Mouse (Mus musculus): ENCODE results near the gene Gm49339. TPM values are rescaled to one million over a fixed set of nuclear protein-coding genes. Genes with fewer than 3 reads are reported as not detected.
"Not testable (repeated sequence)": the region's sequence is repeated elsewhere in the genome, so short reads cannot be mapped to it uniquely, and the experiment has no call there.

The Gm49339 gene
- 0.91 TPM in 1 of 2 replicates, not detected in the other for polyA plus RNA-seq (2015; fragmentation: Nextera tagmentation; extraction: Ambion mirVana)

- not testable (repeated sequence) for H3K27ac ChIP-seq; H3K4me3 ChIP-seq (replicated peaks; ENCODE audit: low read depth, low read length); ATAC-seq (replicated peaks; ENCODE audit: low FRiP score, low read depth); H3K4me1 ChIP-seq (replicated peaks; ENCODE audit: insufficient read depth, low read length); H3K36me3 ChIP-seq (ENCODE audit: insufficient read depth, low read length); H3K27me3 ChIP-seq (ENCODE audit: insufficient read depth, low read length); H3K4me2 ChIP-seq (ENCODE audit: low read length); H3K9ac ChIP-seq (ENCODE audit: low read depth, low read length); H3K9me3 ChIP-seq (replicated peaks; ENCODE audit: low read length); DNase-seq (ENCODE audit: low spot score)
- 94% methylated on average over 1 of the region's 3 CpGs for WGBS
Observed at GRCm38 (mm10) chr10:51480397-51480796, at the start of gene Gm49339, which contains the start of gene Lilr4b. TSS of gene Gm49339 (plus strand) at chr10:51480612. TSS of gene Lilr4b (plus strand) at chr10:51480632.

- Histone ChIP-seq H3K27ac (no peak overlapping the region), H3K27me3 (ENCODE audit: insufficient read depth, low read length) (no peaks in the 10 kb centered on the region), H3K4me2 (ENCODE audit: low read length) (no peak overlapping the region), H3K9ac (ENCODE audit: low read depth, low read length) (no peak overlapping the region), H3K36me3 (ENCODE audit: insufficient read depth, low read length) (no peaks in the 10 kb centered on the region), H3K4me1 (replicated peaks; ENCODE audit: insufficient read depth, low read length) (no peaks in the 10 kb centered on the region), H3K4me3 (replicated peaks; ENCODE audit: low read depth, low read length) (no peak overlapping the region), H3K9me3 (replicated peaks; ENCODE audit: low read length) (no peaks in the 10 kb centered on the region)
- no peak for DNase-seq (ENCODE audit: low spot score)
- TF ChIP-seq CTCF (IDR thresholded peaks at IDR 0.05; ENCODE audit: low read depth) = no peak
- no peak for ATAC-seq (replicated peaks; ENCODE audit: low FRiP score, low read depth)
Observed at GRCm38 (mm10) chr10:51432940-51433339, 47.5 kb upstream of the Gm49339 start.

GRCm38 (mm10) chr10:51435684-51436083 lies 44.7 kb upstream of the Gm49339 start:
- no peak for ATAC-seq (replicated peaks; ENCODE audit: low FRiP score, low read depth)
- H3K27ac ChIP-seq = no peak overlapping the region
- no peak for DNase-seq (ENCODE audit: low spot score)
- no peak overlapping the region for H3K4me2 ChIP-seq (ENCODE audit: low read length)
- no peaks in the 10 kb centered on the region for H3K9me3 ChIP-seq (replicated peaks; ENCODE audit: low read length)
- no peak overlapping the region for H3K9ac ChIP-seq (ENCODE audit: low read depth, low read length)
- no peaks in the 10 kb centered on the region for H3K27me3 ChIP-seq (ENCODE audit: insufficient read depth, low read length)
- no peak overlapping the region for H3K4me3 ChIP-seq (replicated peaks; ENCODE audit: low read depth, low read length)
- TF ChIP-seq CTCF (IDR thresholded peaks at IDR 0.05; ENCODE audit: low read depth) = no peak
- H3K36me3 ChIP-seq (ENCODE audit: insufficient read depth, low read length) = no peaks in the 10 kb centered on the region
- H3K4me1 ChIP-seq (replicated peaks; ENCODE audit: insufficient read depth, low read length) = no peaks in the 10 kb centered on the region
- 78% methylated on average over 3 of the region's 3 CpGs for WGBS

- H3K9ac ChIP-seq (ENCODE audit: low read depth, low read length) = no peak overlapping the region
- TF ChIP-seq CTCF (IDR thresholded peaks at IDR 0.05; ENCODE audit: low read depth) = no peak
- H3K36me3 ChIP-seq (ENCODE audit: insufficient read depth, low read length) = no peaks in the 10 kb centered on the region
- 81% methylated on average over 4 of the region's 4 CpGs for WGBS
- H3K27ac ChIP-seq = no peak overlapping the region
- DNase-seq (ENCODE audit: low spot score) (no peak), ATAC-seq (replicated peaks; ENCODE audit: low FRiP score, low read depth) (no peak; the same call in 1 of the 2 replicates)
- no peak overlapping the region for H3K4me2 ChIP-seq (ENCODE audit: low read length)
- H3K9me3 ChIP-seq (replicated peaks; ENCODE audit: low read length) = no peaks in the 10 kb centered on the region
- no peak overlapping the region for H3K4me3 ChIP-seq (replicated peaks; ENCODE audit: low read depth, low read length)
- H3K27me3 ChIP-seq (ENCODE audit: insufficient read depth, low read length) = no peaks in the 10 kb centered on the region
- H3K4me1 ChIP-seq (replicated peaks; ENCODE audit: insufficient read depth, low read length) = no peaks in the 10 kb centered on the region
Observed at GRCm38 (mm10) chr10:51451610-51452009, 28.8 kb upstream of the Gm49339 start.

- ATAC-seq (replicated peaks; ENCODE audit: low FRiP score, low read depth) (no peak), DNase-seq (ENCODE audit: low spot score) (peak; percentile 5)
- WGBS = 66% methylated on average over 1 of the region's 1 CpGs
- Histone ChIP-seq H3K9ac (ENCODE audit: low read depth, low read length) (no peak overlapping the region), H3K4me3 (replicated peaks; ENCODE audit: low read depth, low read length) (no peak overlapping the region), H3K9me3 (replicated peaks; ENCODE audit: low read length) (no peaks in the 10 kb centered on the region), H3K36me3 (ENCODE audit: insufficient read depth, low read length) (no peaks in the 10 kb centered on the region), H3K4me2 (ENCODE audit: low read length) (no peak overlapping the region), H3K27ac (no peak overlapping the region), H3K4me1 (replicated peaks; ENCODE audit: insufficient read depth, low read length) (no peaks in the 10 kb centered on the region), H3K27me3 (ENCODE audit: insufficient read depth, low read length) (no peaks in the 10 kb centered on the region)
- TF ChIP-seq CTCF (IDR thresholded peaks at IDR 0.05; ENCODE audit: low read depth) = no peak
Observed at GRCm38 (mm10) chr10:51453616-51454298, 26.7 kb upstream of the Gm49339 start.

- TF ChIP-seq CTCF (IDR thresholded peaks at IDR 0.05; ENCODE audit: low read depth) = no peak
- Histone ChIP-seq H3K36me3 (ENCODE audit: insufficient read depth, low read length) (no peaks in the 10 kb centered on the region), H3K9ac (ENCODE audit: low read depth, low read length) (no peak overlapping the region), H3K27me3 (ENCODE audit: insufficient read depth, low read length) (no peaks in the 10 kb centered on the region), H3K4me1 (replicated peaks; ENCODE audit: insufficient read depth, low read length) (no peaks in the 10 kb centered on the region), H3K4me2 (ENCODE audit: low read length) (no peak overlapping the region), H3K27ac (no peak overlapping the region), H3K4me3 (replicated peaks; ENCODE audit: low read depth, low read length) (no peak overlapping the region), H3K9me3 (replicated peaks; ENCODE audit: low read length) (no peaks in the 10 kb centered on the region)
- WGBS = 43% methylated on average over 1 of the region's 1 CpGs
- ATAC-seq (replicated peaks; ENCODE audit: low FRiP score, low read depth) = no peak
- no peak for DNase-seq (ENCODE audit: low spot score)
Observed at GRCm38 (mm10) chr10:51454365-51454764, 26.0 kb upstream of the Gm49339 start.

GRCm38 (mm10) chr10:51455762-51456161 lies 24.6 kb upstream of the Gm49339 start:
- H3K4me3 ChIP-seq (replicated peaks; ENCODE audit: low read depth, low read length) = no peak overlapping the region
- H3K9me3 ChIP-seq (replicated peaks; ENCODE audit: low read length) = no peaks in the 10 kb centered on the region
- H3K4me2 ChIP-seq (ENCODE audit: low read length) = no peak overlapping the region
- no peaks in the 10 kb centered on the region for H3K27me3 ChIP-seq (ENCODE audit: insufficient read depth, low read length)
- no peak overlapping the region for H3K27ac ChIP-seq
- no peaks in the 10 kb centered on the region for H3K4me1 ChIP-seq (replicated peaks; ENCODE audit: insufficient read depth, low read length)
- WGBS = 67% methylated on average over 1 of the region's 1 CpGs
- no peak overlapping the region for H3K9ac ChIP-seq (ENCODE audit: low read depth, low read length)
- no peaks in the 10 kb centered on the region for H3K36me3 ChIP-seq (ENCODE audit: insufficient read depth, low read length)
- no peak for ATAC-seq (replicated peaks; ENCODE audit: low FRiP score, low read depth)
- DNase-seq (ENCODE audit: low spot score) = no peak
- TF ChIP-seq CTCF (IDR thresholded peaks at IDR 0.05; ENCODE audit: low read depth) = no peak

All from kidney, postnatal 0 days (tissue).